Mouse (Mus musculus) heart, embryonic 16.5 days (tissue): ENCODE measurements around the gene Axdnd1. TPM values are rescaled to one million over a fixed set of nuclear protein-coding genes. Genes with fewer than 3 reads are reported as not detected.
A peak's percentile ranks its signal among the peaks of the same experiment; 100 is the strongest.

Source experiments
- ATAC-seq: fragments of 200-750 bp; cut with Nextera tagmentation; replicated peaks from 2 replicates; pipeline ENCODE4 v1.8.0; 2017; ENCODE audit warnings: moderate number of reproducible peaks; ENCODE audit not compliant: insufficient read depth, low FRiP score; ENCODE audit errors: extremely low read depth
- H3K27ac ChIP-seq: fragments of 300-500 bp; sonication (generic); 2 replicates; pipeline ENCODE4 v1.5.1; 2014; ENCODE audit warnings: mild to moderate bottlenecking, low read length, control low read depth, moderate library complexity
- H3K27me3 ChIP-seq: fragments of 300-500 bp; sonication (generic); 2 replicates; pipeline ENCODE4 v1.6.1; 2014; ENCODE audit warnings: low read length, mixed read lengths; ENCODE audit not compliant: control insufficient read depth, insufficient read depth
- H3K36me3 ChIP-seq: fragments of 300-500 bp; sonication (generic); 2 replicates; pipeline ENCODE4 v1.6.1; 2014; ENCODE audit not compliant: control insufficient read depth, insufficient read depth
- H3K4me1 ChIP-seq: fragments of 300-500 bp; sonication (generic); 2 replicates; pipeline ENCODE4 v1.6.1; 2014; ENCODE audit warnings: low read length, mixed read lengths; ENCODE audit not compliant: control insufficient read depth, insufficient read depth
- H3K4me2 ChIP-seq: fragments of 300-500 bp; sonication (generic); 2 replicates; pipeline ENCODE4 v1.6.1; 2014; ENCODE audit warnings: low read depth, mild to moderate bottlenecking, control low read depth, low read length
- H3K4me3 ChIP-seq: fragments of 300-500 bp; sonication (generic); 2 replicates; pipeline ENCODE4 v1.5.1; 2014; ENCODE audit warnings: mild to moderate bottlenecking, control low read depth, low read length
- H3K9ac ChIP-seq: fragments of 300-500 bp; sonication (generic); 2 replicates; pipeline ENCODE4 v1.6.1; 2014; ENCODE audit warnings: low read length, control low read depth
- H3K9me3 ChIP-seq: fragments of 300-500 bp; sonication (generic); replicated peaks from 2 replicates; pipeline ENCODE4 v1.6.1; 2016; ENCODE audit warnings: low read length; ENCODE audit not compliant: control insufficient read depth
- WGBS: fragments of 180-500 bp; shearing (Covaris S2); extraction: QIAGEN DNeasy Blood & Tissue Kit; methylation state at CpG from one replicate; pipeline ENCODE4 v1.1.7; 2014; 5-methylcytosine and 5-hydroxymethylcytosine counted together
- polyA plus RNA-seq: library from polyadenylated mRNA; unstranded; fragments of >200 nt; fragmentation: Nextera tagmentation; extraction: Ambion mirVana; gene quantifications from 2 replicates; pipeline ENCODE4 v1.2.1, GENCODE M21; 2015

Gene Axdnd1
- polyA plus RNA-seq, 1 experiment from 2014 or later: 0.32 TPM

GRCm38 (mm10) chr1:156460216-156460615 is 39.3 kb upstream of the Axdnd1 start:
- Histone ChIP-seq H3K27ac (peak overlapping the region; percentile 56), H3K9ac (no peak overlapping the region), H3K27me3 (no peaks in the 10 kb centered on the region), H3K4me1 (peaks cover 10% of the 10 kb centered on the region), H3K4me3 (no peak overlapping the region), H3K4me2 (no peak overlapping the region), H3K36me3 (no peaks in the 10 kb centered on the region; the same call in 1 of the 2 replicates), H3K9me3 (no peaks in the 10 kb centered on the region)
- 89% methylated on average over 4 of the region's 4 CpGs for WGBS
- ATAC-seq: no peak

GRCm38 (mm10) chr1:156459690-156460089 is 38.7 kb upstream of the Axdnd1 start:
- Histone ChIP-seq H3K4me3 (no peak overlapping the region), H3K36me3 (no peaks in the 10 kb centered on the region; the same call in 1 of the 2 replicates), H3K9ac (no peak overlapping the region), H3K27ac (peak overlapping the region; percentile 56), H3K4me1 (peaks cover 10% of the 10 kb centered on the region), H3K4me2 (no peak overlapping the region), H3K27me3 (no peaks in the 10 kb centered on the region), H3K9me3 (no peaks in the 10 kb centered on the region)
- 50% methylated on average over 3 of the region's 3 CpGs for WGBS
- ATAC-seq: 0 out of 2 replicates have a peak, but pooled peaks have one; percentile 52

- no peaks in the 10 kb centered on the region; the same call in 1 of the 2 replicates for H3K36me3 ChIP-seq
- no peak overlapping the region for H3K4me2 ChIP-seq
- H3K27me3 ChIP-seq: no peaks in the 10 kb centered on the region
- WGBS: 54% methylated on average over 8 of the region's 8 CpGs
- peaks cover 10% of the 10 kb centered on the region for H3K4me1 ChIP-seq
- no peak overlapping the region for H3K9ac ChIP-seq
- H3K4me3 ChIP-seq: no peak overlapping the region
- no peak overlapping the region for H3K27ac ChIP-seq
- H3K9me3 ChIP-seq: no peaks in the 10 kb centered on the region
- no peak for ATAC-seq
Observed at GRCm38 (mm10) chr1:156458391-156459060, 37.6 kb upstream of the Axdnd1 start.

- Histone ChIP-seq H3K4me2 (no peak overlapping the region), H3K27me3 (no peaks in the 10 kb centered on the region), H3K4me3 (no peak overlapping the region), H3K9ac (no peak overlapping the region), H3K4me1 (peaks cover 8% of the 10 kb centered on the region), H3K9me3 (no peaks in the 10 kb centered on the region), H3K27ac (no peak overlapping the region), H3K36me3 (no peaks in the 10 kb centered on the region; the same call in 1 of the 2 replicates)
- ATAC-seq: no peak
- WGBS: 91% methylated on average over 2 of the region's 2 CpGs
Observed at GRCm38 (mm10) chr1:156455005-156455758, 34.2 kb upstream of the Axdnd1 start.

- Histone ChIP-seq H3K4me2 (no peak overlapping the region), H3K9me3 (no peaks in the 10 kb centered on the region), H3K27ac (no peak overlapping the region), H3K27me3 (no peaks in the 10 kb centered on the region), H3K9ac (no peak overlapping the region), H3K4me1 (0 out of 2 replicates have a peak, but pooled peaks cover 2% of the 10 kb centered on the region), H3K4me3 (no peak overlapping the region), H3K36me3 (no peaks in the 10 kb centered on the region; the same call in 1 of the 2 replicates)
- 49% methylated on average over 7 of the region's 7 CpGs for WGBS
- ATAC-seq: no peak
Observed at GRCm38 (mm10) chr1:156454384-156454783, 33.4 kb upstream of the Axdnd1 start.

GRCm38 (mm10) chr1:156453876-156454275 is 32.9 kb upstream of the Axdnd1 start:
- WGBS: 69% methylated on average over 10 of the region's 10 CpGs
- no peak overlapping the region for H3K27ac ChIP-seq

GRCm38 (mm10) chr1:156450478-156450877 is 29.5 kb upstream of the Axdnd1 start:
- Histone ChIP-seq H3K36me3 (no peaks in the 10 kb centered on the region), H3K27me3 (no peaks in the 10 kb centered on the region), H3K4me2 (no peak overlapping the region), H3K9ac (no peak overlapping the region), H3K4me3 (no peak overlapping the region), H3K4me1 (no peaks in the 10 kb centered on the region), H3K27ac (no peak overlapping the region), H3K9me3 (no peaks in the 10 kb centered on the region)
- no peak for ATAC-seq
- WGBS: 41% methylated on average over 4 of the region's 4 CpGs

More at GRCm38 (mm10) chr1:156453876-156454275, 32.9 kb upstream of the Axdnd1 start:
- H3K4me3 ChIP-seq: no peak overlapping the region
- H3K9me3 ChIP-seq: no peaks in the 10 kb centered on the region
- H3K4me1 ChIP-seq: no peaks in the 10 kb centered on the region
- no peak overlapping the region for H3K9ac ChIP-seq
- no peak overlapping the region for H3K4me2 ChIP-seq
- H3K36me3 ChIP-seq: no peaks in the 10 kb centered on the region; the same call in 1 of the 2 replicates
- ATAC-seq: no peak
- H3K27me3 ChIP-seq: no peaks in the 10 kb centered on the region

- no peak overlapping the region for H3K9ac ChIP-seq
- no peaks in the 10 kb centered on the region for H3K4me1 ChIP-seq
- H3K4me3 ChIP-seq: no peak overlapping the region
- no peaks in the 10 kb centered on the region for H3K27me3 ChIP-seq
- no peak for ATAC-seq
- no peak overlapping the region for H3K4me2 ChIP-seq
- H3K27ac ChIP-seq: no peak overlapping the region
- H3K36me3 ChIP-seq: no peaks in the 10 kb centered on the region
- 59% methylated on average over 17 of the region's 17 CpGs for WGBS
- H3K9me3 ChIP-seq: no peaks in the 10 kb centered on the region
Observed at GRCm38 (mm10) chr1:156449691-156450090, 28.7 kb upstream of the Axdnd1 start.

- H3K9ac ChIP-seq: no peak overlapping the region
- no peaks in the 10 kb centered on the region for H3K9me3 ChIP-seq
- no peak for ATAC-seq
- H3K27ac ChIP-seq: no peak overlapping the region
- 81% methylated on average over 7 of the region's 7 CpGs for WGBS
- no peaks in the 10 kb centered on the region for H3K27me3 ChIP-seq
- no peaks in the 10 kb centered on the region for H3K4me1 ChIP-seq
- H3K36me3 ChIP-seq: no peaks in the 10 kb centered on the region
- no peak overlapping the region for H3K4me3 ChIP-seq
- H3K4me2 ChIP-seq: no peak overlapping the region
Observed at GRCm38 (mm10) chr1:156449089-156449488, 28.1 kb upstream of the Axdnd1 start.
